Mouse (Mus musculus) erythroblast, embryonic 14.5 days (primary cell): Measurements from ENCODE around the gene Ctnnd1.

ENCODE experiments used
- GATA1 ChIP-seq: IDR thresholded peaks from 2 replicates; pipeline ENCODE4 v1.6.1; 2012; ENCODE audit warnings: low read length, inconsistent platforms, mixed read lengths
- TAL1 ChIP-seq: IDR thresholded peaks from 3 replicates; pipeline ENCODE4 v1.6.1; 2012; ENCODE audit warnings: low read length, inconsistent platforms, mixed read lengths

- TF ChIP-seq GATA1: no peak
- TF ChIP-seq TAL1: peak; percentile 31; the same call in 1 of the 3 replicates
Measured at GRCm38 (mm10) chr2:84688080-84688844, 37.7 kb upstream of the Ctnnd1 start.
